Mouse (Mus musculus) liver, embryonic 11.5 days (tissue): ENCODE data around the gene Eri3. TPM values are rescaled to one million over a fixed set of nuclear protein-coding genes. Genes with fewer than 3 reads are reported as not detected.
A peak's percentile ranks its signal among the peaks of the same experiment; 100 is the strongest.

Source experiments
- ATAC-seq: fragments of 200-750 bp; cut with Nextera tagmentation; replicated peaks from 2 replicates; pipeline ENCODE4 v1.8.0; 2017; ENCODE audit warnings: moderate number of reproducible peaks, mild to moderate bottlenecking, moderate TSS enrichment, moderate library complexity; ENCODE audit not compliant: low FRiP score
- DNase-seq: peaks from one replicate; pipeline ENCODE4 v3.0.0-alpha.2; 2017; ENCODE audit warnings: low spot score
- H3K27ac ChIP-seq: fragments of 300-500 bp; sonication (generic); 2 replicates; pipeline ENCODE4 v1.5.1; 2014; ENCODE audit warnings: mild to moderate bottlenecking, low read depth, low read length, control low read depth
- H3K27me3 ChIP-seq: fragments of 300-500 bp; sonication (generic); replicated peaks from 2 replicates; pipeline ENCODE4 v1.6.1; 2014; ENCODE audit warnings: low read length, mixed read lengths; ENCODE audit not compliant: control insufficient read depth, insufficient read depth
- H3K36me3 ChIP-seq: fragments of 300-500 bp; sonication (generic); 2 replicates; pipeline ENCODE4 v1.6.1; 2014; ENCODE audit warnings: mild to moderate bottlenecking, low read length, moderate library complexity, mixed read lengths; ENCODE audit not compliant: control insufficient read depth, insufficient read depth
- H3K4me1 ChIP-seq: fragments of 300-500 bp; sonication (generic); replicated peaks from 2 replicates; pipeline ENCODE4 v1.6.1; 2014; ENCODE audit warnings: low read length, mixed read lengths; ENCODE audit not compliant: control insufficient read depth, insufficient read depth
- H3K4me2 ChIP-seq: fragments of 300-500 bp; sonication (generic); 2 replicates; pipeline ENCODE4 v1.6.1; 2014; ENCODE audit warnings: mild to moderate bottlenecking, control low read depth, moderate library complexity
- H3K4me3 ChIP-seq: fragments of 300-500 bp; sonication (generic); 2 replicates; pipeline ENCODE4 v1.5.1; 2014; ENCODE audit warnings: low read depth, low read length, control low read depth
- H3K9ac ChIP-seq: fragments of 300-500 bp; sonication (generic); 2 replicates; pipeline ENCODE4 v1.6.1; 2014; ENCODE audit warnings: low read depth, low read length, control low read depth
- H3K9me3 ChIP-seq: fragments of 300-500 bp; sonication (generic); 2 replicates; pipeline ENCODE4 v1.6.1; 2016; ENCODE audit warnings: low read length, inconsistent platforms, mixed read lengths; ENCODE audit not compliant: control insufficient read depth
- WGBS: fragments of 180-500 bp; shearing (Covaris S2); extraction: QIAGEN DNeasy Blood & Tissue Kit; methylation state at CpG from one replicate; pipeline ENCODE4 v1.1.7; 2014; 5-methylcytosine and 5-hydroxymethylcytosine counted together
- polyA plus RNA-seq: library from polyadenylated mRNA; unstranded; fragments of >200 nt; fragmentation: Nextera tagmentation; extraction: Ambion mirVana; gene quantifications from 2 replicates; pipeline ENCODE4 v1.2.1, GENCODE M21; 2014

Gene Eri3
- polyA plus RNA-seq, 1 experiment from 2014 or later = 89.9 TPM

- peaks cover 9% of the 10 kb centered on the region; the same call in 1 of the 2 replicates for H3K4me1 ChIP-seq
- no peaks in the 10 kb centered on the region for H3K9me3 ChIP-seq
- no peaks in the 10 kb centered on the region; the same call in 1 of the 2 replicates for H3K36me3 ChIP-seq
- H3K4me3 ChIP-seq = no peak overlapping the region
- H3K27me3 ChIP-seq = no peaks in the 10 kb centered on the region
- 75% methylated on average over 1 of the region's 1 CpGs for WGBS
- no peak overlapping the region for H3K9ac ChIP-seq
- no peak for DNase-seq
- no peak overlapping the region for H3K4me2 ChIP-seq
- ATAC-seq = no peak
- no peak overlapping the region for H3K27ac ChIP-seq
These were observed 91.6 kb downstream of the Eri3 start for GRCm38 (mm10) chr4:117641804-117642203.

DNA sequence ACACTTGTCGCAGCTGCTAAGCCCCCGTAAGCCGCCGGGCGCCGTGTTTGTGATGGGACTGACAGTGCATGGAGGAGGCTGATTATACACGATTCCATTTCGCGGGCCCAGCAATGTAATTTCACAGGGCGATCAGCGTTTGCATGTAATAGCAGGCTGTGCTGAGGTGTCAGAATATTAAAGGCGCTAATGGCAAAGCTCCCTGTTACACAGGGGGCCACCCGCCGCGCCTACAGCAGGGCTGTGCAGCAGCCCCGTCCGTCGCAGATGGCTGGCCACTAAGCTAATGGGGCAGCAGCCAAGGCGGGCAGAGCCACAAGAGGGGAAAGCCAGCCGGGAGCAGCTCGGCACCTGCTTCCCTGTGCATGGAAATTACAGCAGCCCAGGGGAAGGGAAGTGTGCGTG, 94.9 kb downstream of the Eri3 start:
- Histone ChIP-seq H3K4me1 (0 out of 2 replicates have a peak, but pooled peaks cover 2% of the 10 kb centered on the region), H3K27ac (no peak overlapping the region), H3K4me3 (no peak overlapping the region), H3K4me2 (no peak overlapping the region), H3K9ac (no peak overlapping the region), H3K9me3 (no peaks in the 10 kb centered on the region), H3K27me3 (no peaks in the 10 kb centered on the region), H3K36me3 (no peaks in the 10 kb centered on the region; the same call in 1 of the 2 replicates)
- ATAC-seq = no peak
- WGBS = 71% methylated on average over 22 of the region's 22 CpGs
- DNase-seq = no peak

DNA sequence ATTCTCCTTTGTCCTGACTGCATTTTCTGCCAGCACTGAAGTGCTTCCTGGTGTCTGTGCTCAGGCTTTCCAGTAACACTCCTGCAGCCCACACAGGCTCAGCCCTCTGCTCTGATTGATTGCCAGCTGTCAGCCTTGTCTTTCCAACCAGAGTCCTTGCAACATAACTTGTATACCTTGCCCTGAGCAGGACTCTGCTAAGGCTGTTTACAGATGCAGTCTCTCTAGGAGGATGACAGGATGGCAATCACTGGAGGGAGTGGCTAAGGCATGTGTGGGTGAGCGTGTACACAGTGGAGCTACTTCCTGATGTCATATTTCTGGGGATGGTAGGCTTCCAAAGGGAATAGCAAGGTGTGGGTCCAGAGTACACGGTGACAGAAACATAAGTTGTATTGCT, 95.7 kb downstream of the Eri3 start:
- H3K9me3 ChIP-seq = no peaks in the 10 kb centered on the region
- H3K4me3 ChIP-seq = no peak overlapping the region
- no peak overlapping the region for H3K4me2 ChIP-seq
- 79% methylated on average over 2 of the region's 2 CpGs for WGBS
- no peaks in the 10 kb centered on the region for H3K27me3 ChIP-seq
- ATAC-seq = no peak
- H3K27ac ChIP-seq = no peak overlapping the region
- H3K4me1 ChIP-seq = 0 out of 2 replicates have a peak, but pooled peaks cover 2% of the 10 kb centered on the region
- H3K9ac ChIP-seq = no peak overlapping the region
- DNase-seq = no peak
- no peaks in the 10 kb centered on the region; the same call in 1 of the 2 replicates for H3K36me3 ChIP-seq

- Histone ChIP-seq H3K4me1 (0 out of 2 replicates have a peak, but pooled peaks cover 2% of the 10 kb centered on the region), H3K4me3 (no peak overlapping the region), H3K27ac (no peak overlapping the region), H3K9ac (no peak overlapping the region), H3K4me2 (no peak overlapping the region), H3K27me3 (no peaks in the 10 kb centered on the region), H3K9me3 (no peaks in the 10 kb centered on the region), H3K36me3 (no peaks in the 10 kb centered on the region)
- 59% methylated on average over 8 of the region's 8 CpGs for WGBS
- ATAC-seq (no peak), DNase-seq (no peak)
These were observed 96.3 kb downstream of the Eri3 start for GRCm38 (mm10) chr4:117646496-117646895.

DNA sequence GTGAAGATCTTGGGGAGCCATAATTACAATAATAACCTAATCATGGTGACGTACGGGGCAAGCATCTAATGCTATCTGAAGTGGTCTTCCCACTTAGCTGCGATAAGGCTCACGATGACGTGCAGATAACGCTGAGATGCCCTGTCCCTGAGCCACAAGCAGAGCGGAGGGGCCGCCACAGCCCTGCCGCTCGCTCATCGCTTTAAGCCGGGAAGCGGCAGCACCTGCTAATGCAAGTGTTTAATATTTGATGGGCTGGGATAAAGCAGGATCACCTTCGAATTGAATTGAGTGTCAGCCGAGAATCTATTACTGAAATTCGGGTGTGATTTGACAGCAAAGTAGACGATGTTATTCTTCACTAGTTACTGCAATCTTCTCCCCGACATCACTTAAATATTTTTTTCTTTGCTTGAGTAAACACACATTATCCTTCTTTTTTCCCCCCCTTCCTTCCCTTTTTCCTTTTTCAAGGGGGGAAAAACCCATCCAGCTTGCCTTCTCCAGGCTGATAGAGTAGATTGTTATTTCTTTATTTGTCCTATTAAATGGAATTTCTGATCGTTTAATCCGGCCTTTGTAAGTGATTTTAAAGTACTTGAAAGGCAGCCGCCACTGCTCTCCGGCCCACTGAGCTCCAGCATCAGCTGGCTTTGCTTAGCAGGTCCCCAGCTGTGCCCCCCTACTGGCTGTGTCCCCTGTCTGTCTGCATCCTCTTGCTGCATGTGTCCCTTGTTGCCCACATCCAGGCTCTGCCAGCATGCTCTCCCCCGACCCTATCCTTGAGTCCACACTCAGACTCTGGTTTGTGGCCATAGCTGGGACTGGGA, 97.0 kb downstream of the Eri3 start:
- DNase-seq (no peak), ATAC-seq (no peak)
- Histone ChIP-seq H3K36me3 (no peaks in the 10 kb centered on the region), H3K9ac (no peak overlapping the region), H3K27me3 (no peaks in the 10 kb centered on the region), H3K9me3 (no peaks in the 10 kb centered on the region), H3K4me2 (no peak overlapping the region), H3K4me1 (peaks cover 6% of the 10 kb centered on the region), H3K4me3 (no peak overlapping the region), H3K27ac (no peak overlapping the region)
- WGBS = 76% methylated on average over 23 of the region's 23 CpGs

DNA sequence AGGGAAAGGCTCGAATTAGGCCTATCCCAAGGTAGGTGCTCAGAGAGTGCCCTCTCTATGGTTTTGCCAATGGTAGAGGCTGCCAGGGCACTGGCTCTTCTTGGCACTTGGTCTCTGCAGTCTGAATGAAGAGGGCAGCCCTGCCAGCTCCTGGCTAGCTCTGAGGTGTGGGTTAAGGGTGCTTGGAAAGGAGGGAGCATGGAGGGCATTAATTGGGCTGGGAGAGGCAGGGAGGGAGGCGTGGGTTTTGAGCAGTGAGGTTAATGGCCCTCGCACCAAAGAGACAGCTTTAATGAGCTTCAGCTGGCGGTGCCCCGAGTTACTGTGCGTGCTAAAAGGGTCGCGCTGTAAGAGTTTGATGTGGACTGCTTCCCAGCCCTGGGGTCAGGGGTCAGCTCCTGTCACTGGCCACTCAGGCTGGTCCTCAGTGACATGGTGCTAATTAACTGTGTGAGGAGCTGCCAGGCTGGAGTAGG, 101.5 kb downstream of the Eri3 start:
- DNase-seq (no peak), ATAC-seq (no peak)
- Histone ChIP-seq H3K4me2 (no peak overlapping the region), H3K4me1 (peaks cover 18% of the 10 kb centered on the region), H3K27me3 (no peaks in the 10 kb centered on the region), H3K9ac (no peak overlapping the region), H3K36me3 (no peaks in the 10 kb centered on the region), H3K27ac (no peak overlapping the region), H3K9me3 (no peaks in the 10 kb centered on the region), H3K4me3 (no peak overlapping the region)
- WGBS = 67% methylated on average over 8 of the region's 8 CpGs

DNA sequence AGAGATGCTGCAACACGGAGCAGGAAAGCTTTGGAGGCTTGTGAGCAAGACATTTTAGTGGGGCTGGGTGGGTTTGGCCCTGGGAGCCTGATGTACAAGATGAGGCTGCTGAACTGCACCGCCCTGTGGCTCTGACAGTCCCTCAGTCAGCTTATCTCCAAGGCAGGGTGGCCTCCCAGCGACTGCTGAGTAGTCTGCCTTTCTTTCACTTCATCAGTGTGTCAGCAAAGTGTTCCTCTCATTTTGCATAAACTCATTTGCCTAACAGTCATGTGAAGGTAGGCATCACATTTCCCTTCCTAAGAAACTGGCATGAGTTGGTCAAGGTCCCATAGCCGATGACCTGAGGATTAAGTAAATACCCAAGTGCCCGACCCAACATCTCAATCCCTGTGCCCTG, 102.6 kb downstream of the Eri3 start:
- no peak overlapping the region for H3K27ac ChIP-seq
- H3K4me3 ChIP-seq = no peak overlapping the region
- H3K36me3 ChIP-seq = no peaks in the 10 kb centered on the region
- no peak overlapping the region for H3K9ac ChIP-seq
- H3K4me1 ChIP-seq = peaks cover 16% of the 10 kb centered on the region
- ATAC-seq (peak; percentile 77), DNase-seq (no peak)
- no peaks in the 10 kb centered on the region for H3K9me3 ChIP-seq
- H3K27me3 ChIP-seq = no peaks in the 10 kb centered on the region
- 40% methylated on average over 5 of the region's 5 CpGs for WGBS
- no peak overlapping the region for H3K4me2 ChIP-seq

- peaks cover 16% of the 10 kb centered on the region for H3K4me1 ChIP-seq
- ATAC-seq = no peak
- H3K4me2 ChIP-seq = no peak overlapping the region
- no peak overlapping the region for H3K4me3 ChIP-seq
- no peak overlapping the region for H3K27ac ChIP-seq
- H3K9ac ChIP-seq = no peak overlapping the region
- DNase-seq = no peak
- no peaks in the 10 kb centered on the region for H3K9me3 ChIP-seq
- 53% methylated on average over 10 of the region's 10 CpGs for whole genome bisulfite sequencing
- H3K36me3 ChIP-seq = no peaks in the 10 kb centered on the region
- no peaks in the 10 kb centered on the region for H3K27me3 ChIP-seq
These were observed 104.0 kb downstream of the Eri3 start for GRCm38 (mm10) chr4:117654016-117654702.
